Mouse (Mus musculus) C2C12 (cell line): ENCODE results near the gene Lbh.

Experiments used
- CEBPB ChIP-seq: IDR thresholded peaks from one replicate; pipeline ENCODE4 v1.6.1; 2011; ENCODE audit warnings: low read depth, mild to moderate bottlenecking, control low read depth, moderate library complexity
- CTCF ChIP-seq: IDR thresholded peaks from one replicate; pipeline ENCODE4 v1.5.1; 2011; ENCODE audit not compliant: control insufficient read depth, insufficient read depth, insufficient read length
- FOSL1 ChIP-seq: IDR thresholded peaks from one replicate; pipeline ENCODE4 v1.8.0; 2011; ENCODE audit warnings: mild to moderate bottlenecking, low read length; ENCODE audit not compliant: poor library complexity, insufficient read depth, severe bottlenecking
- MAX ChIP-seq: IDR thresholded peaks from one replicate; pipeline ENCODE4 v1.6.1; 2011; ENCODE audit warnings: mild to moderate bottlenecking, control low read depth
- MYOD1 ChIP-seq: IDR thresholded peaks from one replicate; pipeline ENCODE4 v1.6.1; 2011; ENCODE audit warnings: low read depth; ENCODE audit not compliant: control insufficient read depth, insufficient read length
- MYOG ChIP-seq: IDR thresholded peaks from one replicate; pipeline ENCODE4 v1.6.1; 2011; ENCODE audit not compliant: control insufficient read depth, insufficient read length; ENCODE audit errors: extremely low read depth
- USF1 ChIP-seq: IDR thresholded peaks from one replicate; pipeline ENCODE4 v1.6.1; 2011; ENCODE audit warnings: low read depth, mild to moderate bottlenecking, control low read depth, moderate library complexity

- TF ChIP-seq CTCF: no peak
- no peak for TF ChIP-seq USF1
- TF ChIP-seq MYOD1: no peak
- TF ChIP-seq MYOG: no peak
- TF ChIP-seq MAX: no peak
- TF ChIP-seq FOSL1: no peak
- no peak for TF ChIP-seq CEBPB
These were observed 14.1 kb upstream of the Lbh start for GRCm38 (mm10) chr17:72903921-72904421.
